Mouse (Mus musculus): ENCODE measurements at regions not wholly inside any gene's neighbourhood (a gene's known extent, or its start where the extent isn't known, plus 50 kb on each side); places are given as distances from the start of the nearest gene placed in this dataset.

DNA sequence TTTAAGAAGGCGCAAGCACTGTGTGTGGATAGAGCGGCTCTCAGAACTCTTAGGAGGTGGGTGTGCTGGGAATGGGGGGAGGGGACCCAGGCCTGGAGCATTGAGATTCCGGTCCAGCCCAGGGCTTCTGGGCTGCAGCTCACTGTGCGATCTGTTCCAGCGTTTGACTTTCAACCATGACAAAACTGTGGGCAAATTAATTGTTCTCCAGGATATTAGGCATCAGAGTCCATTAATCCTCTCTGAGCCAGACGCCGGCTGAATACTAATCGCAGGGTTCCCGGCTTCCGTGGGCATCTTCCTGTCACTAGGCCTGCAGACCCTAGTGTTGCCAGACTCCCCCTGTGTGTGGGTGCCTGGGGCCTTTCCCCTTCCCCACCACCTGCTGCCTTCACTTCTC is 73.3 kb upstream of the Gm26897 start:
- no peaks in the 10 kb centered on the region for H3K79me2 ChIP-seq (replicated peaks; ENCODE audit: control insufficient read depth, extremely low read depth, insufficient read depth, poor library complexity, severe bottlenecking)
- dilution Hi-C loops (cut with MboI; ENCODE audit: extremely low pct_ligation_motif_present, extremely low pct_unique_long_range_greater_than_20kb, low sequenced_read_pairs) (no loop called here), in situ Hi-C loops (cut with MboI; ENCODE audit: low pct_ligation_motif_present, low pct_unique_long_range_greater_than_20kb, low sequenced_read_pairs) (no loop called here)
- no peak overlapping the region for H3K4me3 ChIP-seq (replicated peaks in 1 of 3; ENCODE audit: low read depth in 2 of 3, low read length in 2 of 3, poor library complexity in 1 of 3)
- H3K9ac ChIP-seq (ENCODE audit: insufficient read depth, low read depth): no peak overlapping the region
- H3K9me3 ChIP-seq (replicated peaks; ENCODE audit: low read length): peaks cover 95% of the 10 kb centered on the region
- DNase-seq (ENCODE audit: extremely low read depth): no peak
- no peak overlapping the region for H3K4me2 ChIP-seq (ENCODE audit: insufficient read depth, low read depth, poor library complexity, severe bottlenecking)
- H3K36me3 ChIP-seq (replicated peaks in 1 of 2; ENCODE audit: control insufficient read depth in 1 of 2, insufficient read depth in 1 of 2, low read length in 1 of 2): no peaks in the 10 kb centered on the region
- H3K27me3 ChIP-seq (replicated peaks): no peaks in the 10 kb centered on the region
- H3K27ac ChIP-seq (ENCODE audit: insufficient read depth, low read depth): no peak overlapping the region
- TF ChIP-seq KAT2A (IDR thresholded peaks at IDR 0.05; ENCODE audit: insufficient replicate concordance, low read length): no peak
- no peak for TF ChIP-seq SIN3A (IDR thresholded peaks at IDR 0.05; ENCODE audit: low read length)
- no peak for TF ChIP-seq ZMIZ1 (IDR thresholded peaks at IDR 0.05; ENCODE audit: low read depth, low read length)
- TF ChIP-seq PAX5 (IDR thresholded peaks at IDR 0.05; ENCODE audit: low read length): no peak
- no peak for TF ChIP-seq SMC3 (IDR thresholded peaks at IDR 0.05; ENCODE audit: low read depth, low read length)
- no peak for TF ChIP-seq CHD1 (IDR thresholded peaks at IDR 0.05; ENCODE audit: low read depth, low read length)
- no peak for TF ChIP-seq RCOR1 (conservative IDR thresholded peaks at IDR 0.05; ENCODE audit: low read depth, low read length)
- no peak for TF ChIP-seq E2F4 (IDR thresholded peaks at IDR 0.05; ENCODE audit: insufficient replicate concordance, low read depth, low read length)
- no peak for TF ChIP-seq MYC (IDR thresholded peaks at IDR 0.05; ENCODE audit: low read depth, low read length)
- TF ChIP-seq USF1 (IDR thresholded peaks at IDR 0.05; ENCODE audit: low read depth, low read length): no peak
- no peak for TF ChIP-seq RAD21 (IDR thresholded peaks at IDR 0.05; ENCODE audit: low read depth, low read length)
- TF ChIP-seq POLR2A (IDR thresholded peaks at IDR 0.05; ENCODE audit: low read depth, low read length): no peak
- TF ChIP-seq CTCF (conservative IDR thresholded peaks at IDR 0.05 in 1 of 2, IDR thresholded peaks at IDR 0.05 in 1 of 2; ENCODE audit: low read depth in 2 of 2, low read length in 2 of 2): no peak
- TF ChIP-seq UBTF (IDR thresholded peaks at IDR 0.05; ENCODE audit: low read depth, low read length): no peak
- H3K4me1 ChIP-seq (ENCODE audit: control insufficient read depth in 1 of 2, insufficient read depth in 2 of 2): no peaks in the 10 kb centered on the region

DNA sequence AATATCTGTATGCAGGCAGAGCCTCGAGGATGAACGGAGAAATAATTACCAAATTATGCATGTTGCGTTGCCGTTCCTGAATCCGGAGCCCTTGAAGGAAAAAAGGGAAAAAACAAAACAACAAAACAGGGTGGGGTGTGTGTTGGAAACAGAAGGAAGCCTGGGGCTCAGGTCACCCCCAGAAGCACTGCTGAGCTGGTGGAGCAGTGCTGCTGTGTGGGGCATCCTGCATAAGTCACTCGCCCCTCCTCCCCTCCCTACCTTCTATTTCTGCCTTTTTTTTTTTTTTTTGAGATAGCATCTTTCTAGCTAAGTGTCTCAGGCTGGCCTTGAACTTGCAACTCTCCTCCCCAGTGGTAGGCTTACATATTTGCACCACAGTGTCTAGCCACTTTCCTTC is 72.8 kb upstream of the Gm26897 start:
- Histone ChIP-seq H3K79me2 (replicated peaks; ENCODE audit: control insufficient read depth, extremely low read depth, insufficient read depth, poor library complexity, severe bottlenecking) (no peaks in the 10 kb centered on the region), H3K36me3 (replicated peaks in 1 of 2; ENCODE audit: control insufficient read depth in 1 of 2, insufficient read depth in 1 of 2, low read length in 1 of 2) (no peaks in the 10 kb centered on the region), H3K27ac (ENCODE audit: insufficient read depth, low read depth) (no peak overlapping the region), H3K4me2 (ENCODE audit: insufficient read depth, low read depth, poor library complexity, severe bottlenecking) (no peak overlapping the region), H3K4me1 (ENCODE audit: control insufficient read depth in 1 of 2, insufficient read depth in 2 of 2) (no peaks in the 10 kb centered on the region), H3K9me3 (replicated peaks; ENCODE audit: low read length) (peaks cover 96% of the 10 kb centered on the region), H3K27me3 (replicated peaks) (no peaks in the 10 kb centered on the region), H3K4me3 (replicated peaks in 1 of 3; ENCODE audit: low read depth in 2 of 3, low read length in 2 of 3, poor library complexity in 1 of 3) (no peak overlapping the region), H3K9ac (ENCODE audit: insufficient read depth, low read depth) (no peak overlapping the region)
- in situ Hi-C loops (cut with MboI; ENCODE audit: low pct_ligation_motif_present, low pct_unique_long_range_greater_than_20kb, low sequenced_read_pairs) (no loop called here), dilution Hi-C loops (cut with MboI; ENCODE audit: extremely low pct_ligation_motif_present, extremely low pct_unique_long_range_greater_than_20kb, low sequenced_read_pairs) (no loop called here)
- DNase-seq (ENCODE audit: extremely low read depth): no peak
- TF ChIP-seq NELFE (IDR thresholded peaks at IDR 0.05; ENCODE audit: low read depth, low read length): no peak
- no peak for TF ChIP-seq PAX5 (IDR thresholded peaks at IDR 0.05; ENCODE audit: low read length)
- TF ChIP-seq KAT2A (IDR thresholded peaks at IDR 0.05; ENCODE audit: insufficient replicate concordance, low read length): no peak
- TF ChIP-seq MAZ (IDR thresholded peaks at IDR 0.05; ENCODE audit: low read depth, low read length): no peak
- no peak for TF ChIP-seq IRF4 (IDR thresholded peaks at IDR 0.05; ENCODE audit: low read depth, low read length)
- TF ChIP-seq JUN (IDR thresholded peaks at IDR 0.05; ENCODE audit: insufficient read depth, low read depth, low read length): no peak
- TF ChIP-seq MAX (IDR thresholded peaks at IDR 0.05; ENCODE audit: low read length): no peak
- TF ChIP-seq SIN3A (IDR thresholded peaks at IDR 0.05; ENCODE audit: low read length): no peak
- no peak for TF ChIP-seq ETS1 (conservative IDR thresholded peaks at IDR 0.05; ENCODE audit: low read depth, low read length)
- no peak for TF ChIP-seq POLR2A (IDR thresholded peaks at IDR 0.05; ENCODE audit: low read depth, low read length)
- TF ChIP-seq TCF12 (IDR thresholded peaks at IDR 0.05; ENCODE audit: low read depth, low read length): no peak
- TF ChIP-seq EP300 (IDR thresholded peaks at IDR 0.05; ENCODE audit: low read length): no peak
- no peak for TF ChIP-seq ZNF384 (IDR thresholded peaks at IDR 0.05; ENCODE audit: low read depth, low read length)
- TF ChIP-seq MEF2A (IDR thresholded peaks at IDR 0.05; ENCODE audit: borderline replicate concordance, low read depth, low read length): no peak
- no peak for TF ChIP-seq CTCF (conservative IDR thresholded peaks at IDR 0.05 in 1 of 2, IDR thresholded peaks at IDR 0.05 in 1 of 2; ENCODE audit: low read depth in 2 of 2, low read length in 2 of 2)
- no peak for TF ChIP-seq NRF1 (IDR thresholded peaks at IDR 0.05; ENCODE audit: low read depth, low read length)
- TF ChIP-seq TBP (conservative IDR thresholded peaks at IDR 0.05; ENCODE audit: low read depth, low read length): no peak
- TF ChIP-seq HCFC1 (IDR thresholded peaks at IDR 0.05; ENCODE audit: low read depth, low read length): no peak
- TF ChIP-seq ELF1 (IDR thresholded peaks at IDR 0.05; ENCODE audit: low read depth, low read length): no peak

Measured in CH12.LX (cell line).